Mouse (Mus musculus): Measurements from ENCODE around the gene Fbrs.
"Not testable (repeated sequence)": the region's sequence is repeated elsewhere in the genome, so short reads cannot be mapped to it uniquely, and the experiment has no call there.

Gene Fbrs

DNA sequence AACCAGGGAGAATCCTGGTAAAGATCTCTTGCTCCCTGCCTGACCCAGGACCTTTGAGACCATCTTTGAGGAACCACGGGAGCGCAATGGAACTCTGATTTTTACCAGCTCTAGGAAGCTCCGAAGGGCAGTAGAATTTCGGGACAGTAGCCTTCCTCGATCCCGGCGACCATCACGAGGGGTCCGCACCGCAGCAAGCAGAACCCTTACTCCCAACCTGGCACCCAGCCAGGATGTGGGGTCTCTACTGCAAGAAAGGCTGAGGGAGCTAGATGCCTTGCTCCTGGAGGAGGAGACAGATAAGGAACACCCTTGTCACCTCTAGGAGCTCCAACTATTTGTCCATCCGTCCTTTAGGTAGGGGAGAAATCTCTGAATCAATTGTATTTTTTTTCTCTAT is 2.7 kb upstream of the Fbrs start:
- no peak for ATAC-seq (ENCODE audit: low TSS enrichment)

DNA sequence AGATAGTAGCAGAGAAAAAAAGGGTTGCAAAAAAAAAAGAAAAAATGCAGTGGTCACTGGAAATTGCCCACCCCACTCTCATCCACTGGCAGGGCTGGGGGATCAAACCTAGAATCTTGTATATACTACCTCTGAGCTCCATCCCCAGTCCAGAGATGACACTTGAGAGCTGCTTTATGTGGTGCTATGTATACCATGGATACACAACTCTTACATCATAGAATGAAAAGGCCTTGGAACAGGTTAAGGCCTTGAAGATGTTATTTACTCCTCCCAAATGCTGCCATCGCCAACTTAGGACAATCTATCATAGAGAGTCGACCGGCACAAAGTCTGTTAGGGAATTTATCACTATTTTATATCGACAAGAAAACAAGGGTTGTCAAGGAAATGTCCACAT is 2.1 kb upstream of the Fbrs start:
- ATAC-seq (ENCODE audit: low TSS enrichment): no peak

DNA sequence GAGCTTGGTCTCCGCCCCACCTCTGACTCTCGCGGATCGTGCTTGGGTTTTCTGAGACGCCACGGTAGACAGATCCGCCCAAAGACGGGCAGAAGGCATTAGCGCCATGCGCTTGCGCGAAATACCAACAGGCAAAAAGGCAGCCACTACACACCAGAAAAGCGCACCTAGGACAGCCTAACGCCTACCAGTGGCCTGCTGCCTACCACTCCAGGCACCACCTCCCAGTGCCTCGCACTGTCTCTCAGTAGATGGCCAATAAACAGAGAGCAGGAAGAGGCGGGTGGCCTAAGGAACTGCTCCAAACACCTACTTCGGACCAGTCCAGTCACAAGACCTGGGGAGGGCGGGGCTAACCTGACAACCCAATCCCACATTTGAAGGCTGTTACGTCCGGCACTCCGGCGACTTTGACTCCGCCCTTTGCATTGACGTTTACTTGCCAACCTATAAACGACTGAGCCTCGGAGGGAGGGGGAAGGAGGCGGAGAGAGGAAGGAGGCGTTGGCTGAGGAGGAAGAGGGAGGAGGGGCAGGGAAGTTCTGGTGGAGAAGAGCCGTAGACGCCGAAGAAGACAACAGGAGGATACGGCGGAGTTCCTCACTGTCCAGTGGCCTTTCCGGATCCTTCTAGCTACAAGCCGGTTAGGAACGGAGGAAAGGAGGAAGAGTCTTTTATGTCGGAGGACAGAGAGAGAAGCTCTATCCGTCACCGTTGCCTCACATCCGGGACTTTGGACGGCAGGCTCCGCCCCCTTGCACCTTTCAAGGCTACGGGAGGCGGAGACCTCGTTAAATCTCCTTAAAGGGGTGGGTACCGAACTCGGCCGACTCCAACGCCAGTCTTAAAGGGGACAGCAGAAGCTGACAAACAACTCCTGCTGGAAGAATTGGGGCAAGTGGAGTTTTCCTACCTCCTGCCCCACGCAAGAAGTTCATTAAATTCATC is 1.0 kb upstream of the Fbrs start:
- ATAC-seq (ENCODE audit: low TSS enrichment): peak; percentile 76

DNA sequence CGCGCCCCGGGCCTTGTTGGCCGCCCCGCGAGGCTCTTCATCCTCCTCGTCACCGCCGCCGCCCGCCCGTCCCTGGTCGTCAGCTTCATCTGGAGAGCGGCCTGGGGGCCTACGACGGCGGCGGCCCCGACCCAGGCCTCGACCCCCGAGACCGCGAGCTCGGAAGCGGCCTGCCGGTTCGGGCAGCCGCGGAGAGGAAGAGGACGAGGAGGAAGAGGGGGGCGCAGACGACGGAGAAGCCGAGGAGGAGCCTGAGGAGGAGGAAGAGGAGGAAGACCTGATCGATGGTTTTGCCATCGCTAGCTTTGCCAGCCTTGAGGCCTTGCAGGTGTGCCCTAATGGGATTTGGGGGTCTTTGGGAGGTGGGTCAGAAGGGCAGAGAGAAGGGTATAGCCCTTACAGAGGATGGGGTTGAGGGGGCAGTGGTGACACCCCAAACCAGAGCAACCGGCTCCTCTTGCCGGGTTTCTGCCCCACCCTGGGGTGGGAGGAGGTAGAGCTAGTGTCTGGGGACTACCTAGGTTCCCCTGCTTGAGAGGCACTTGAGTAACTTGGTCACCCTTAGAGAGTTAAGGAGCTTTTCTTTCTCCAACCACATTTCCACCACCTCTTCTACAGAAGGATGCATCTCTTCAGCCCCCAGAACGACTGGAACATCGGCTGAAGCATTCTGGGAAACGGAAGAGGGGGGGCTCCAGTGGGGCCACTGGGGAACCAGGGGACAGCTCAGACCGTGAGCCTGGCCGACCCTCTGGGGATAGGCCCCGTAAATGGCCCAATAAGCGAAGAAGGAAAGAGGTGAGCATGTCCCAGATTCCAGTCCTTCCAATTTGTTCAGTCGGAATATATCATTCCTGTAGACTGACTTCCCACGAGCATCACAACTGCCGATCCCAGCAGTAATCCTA is 573 bp downstream of the Fbrs start:
- ATAC-seq (ENCODE audit: low TSS enrichment): no peak

DNA sequence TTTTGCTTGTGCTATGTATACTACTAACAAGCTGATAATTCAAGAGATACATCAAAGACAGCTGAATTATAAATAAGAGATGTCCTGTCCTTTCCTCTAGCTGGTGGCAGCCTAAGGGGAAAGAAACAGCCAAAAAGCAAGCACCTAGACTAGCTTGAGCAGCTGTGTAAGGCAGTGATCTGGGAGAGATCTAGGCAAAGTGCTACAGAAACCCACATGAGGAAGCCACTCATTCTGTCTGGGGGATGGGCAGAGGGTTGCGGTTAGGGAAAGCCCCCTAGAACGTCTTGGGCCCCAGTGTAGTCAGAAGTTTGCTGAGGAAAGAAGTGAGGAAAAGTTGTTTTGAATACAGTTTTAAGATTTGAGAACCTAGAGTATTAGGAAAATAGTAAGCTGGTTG is 1.3 kb downstream of the Fbrs start:
- ATAC-seq (ENCODE audit: low TSS enrichment): no peak

DNA sequence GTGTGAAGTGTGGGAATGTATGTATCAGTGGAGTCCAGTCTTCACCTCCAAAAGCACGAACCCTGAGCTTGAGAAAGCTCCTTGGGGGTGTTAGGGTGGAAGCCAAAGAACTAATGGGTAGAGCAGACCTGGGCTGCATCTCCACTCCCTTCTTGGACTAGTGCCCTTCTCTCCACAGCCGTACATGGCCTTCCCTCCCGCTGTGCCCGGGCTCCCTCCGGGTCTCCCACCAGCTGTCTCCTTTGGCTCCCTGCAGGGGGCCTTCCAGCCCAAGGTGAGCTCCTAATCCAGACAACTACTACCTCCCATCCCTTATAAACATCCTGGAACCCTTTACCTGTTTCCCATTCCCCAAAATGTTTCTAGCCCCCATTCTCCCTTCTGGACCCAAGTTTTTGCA is 6.4 kb downstream of the Fbrs start:
- ATAC-seq (ENCODE audit: low TSS enrichment): no peak

DNA sequence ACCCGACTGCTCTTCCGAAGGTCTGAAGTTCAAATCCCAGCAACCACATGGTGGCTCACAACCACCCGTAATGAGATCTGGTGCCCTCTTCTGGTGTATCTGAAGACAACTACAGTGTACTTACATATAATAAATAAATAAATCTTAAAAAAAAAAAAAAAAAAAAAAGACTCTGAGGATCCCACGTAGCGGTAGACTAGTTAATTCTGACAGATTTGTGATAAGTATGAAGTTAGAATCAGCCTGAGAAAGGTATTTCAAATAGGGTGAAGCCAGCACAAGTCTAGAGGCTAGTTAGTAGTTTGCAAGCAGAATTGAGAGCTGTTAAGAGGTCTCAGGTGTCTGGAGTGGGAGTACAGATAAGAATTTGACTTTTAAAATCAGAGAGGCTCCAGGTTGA is 9.4 kb downstream of the Fbrs start:
- not testable (repeated sequence) for ATAC-seq (ENCODE audit: low TSS enrichment)

DNA sequence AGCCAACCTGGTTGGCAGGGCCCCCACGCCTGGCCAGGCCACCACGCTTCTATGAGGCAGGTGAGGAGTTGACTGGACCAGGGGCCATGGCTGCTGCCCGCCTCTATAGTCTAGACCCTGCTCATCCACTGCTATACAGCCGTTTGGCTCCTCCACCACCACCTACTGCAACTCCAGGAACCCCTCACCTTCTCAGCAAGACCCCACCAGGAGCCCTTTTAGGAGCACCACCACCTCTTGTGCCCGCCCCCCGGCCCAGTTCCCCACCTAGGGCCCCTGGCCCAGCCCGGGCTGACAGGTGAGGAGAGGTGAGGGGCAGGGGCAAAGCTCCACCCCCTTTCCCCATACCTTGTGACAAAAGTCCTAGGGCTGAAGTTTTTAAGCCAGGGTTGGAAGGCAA is 11.0 kb downstream of the Fbrs start:
- ATAC-seq (ENCODE audit: low TSS enrichment): no peak

DNA sequence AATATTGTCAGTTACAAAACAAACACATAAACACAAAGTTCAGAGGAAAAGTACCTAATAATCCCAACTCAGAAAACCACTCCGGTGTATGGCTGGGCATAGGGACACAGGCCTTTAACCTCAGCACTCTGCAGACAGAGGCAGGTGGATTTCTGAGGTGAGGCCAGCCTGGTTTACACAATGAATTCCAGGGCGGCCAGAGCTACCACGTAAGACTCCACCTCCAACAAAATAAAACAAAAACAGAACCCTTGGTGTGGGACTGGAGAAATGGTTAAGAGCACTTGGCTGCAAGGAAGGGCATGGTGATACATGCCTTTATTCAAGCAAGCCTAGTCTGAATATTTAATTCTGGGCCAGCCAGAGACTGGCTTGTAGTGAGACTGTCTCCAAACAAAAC is 12.8 kb downstream of the Fbrs start:
- no peak for ATAC-seq (ENCODE audit: low TSS enrichment)

DNA sequence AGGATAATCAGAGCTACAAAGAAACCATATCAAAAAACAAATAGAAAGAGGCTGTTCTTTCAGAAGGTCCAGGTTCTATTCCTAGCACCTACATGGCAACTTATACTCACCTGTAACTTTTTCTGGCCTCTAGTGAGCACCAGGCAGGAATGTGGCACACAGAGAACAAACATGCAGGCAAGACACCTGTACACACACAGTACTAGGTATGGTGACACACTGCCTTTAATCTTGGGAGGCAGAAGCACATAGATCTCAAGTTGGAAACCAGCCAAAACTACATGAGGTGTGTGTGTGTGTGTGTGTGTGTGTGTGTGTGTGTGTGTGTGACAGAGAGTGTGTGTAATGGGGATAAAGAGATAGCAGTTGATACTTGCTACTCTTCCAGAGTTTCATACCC is 15.6 kb downstream of the Fbrs start:
- no peak for ATAC-seq (ENCODE audit: low TSS enrichment)

DNA sequence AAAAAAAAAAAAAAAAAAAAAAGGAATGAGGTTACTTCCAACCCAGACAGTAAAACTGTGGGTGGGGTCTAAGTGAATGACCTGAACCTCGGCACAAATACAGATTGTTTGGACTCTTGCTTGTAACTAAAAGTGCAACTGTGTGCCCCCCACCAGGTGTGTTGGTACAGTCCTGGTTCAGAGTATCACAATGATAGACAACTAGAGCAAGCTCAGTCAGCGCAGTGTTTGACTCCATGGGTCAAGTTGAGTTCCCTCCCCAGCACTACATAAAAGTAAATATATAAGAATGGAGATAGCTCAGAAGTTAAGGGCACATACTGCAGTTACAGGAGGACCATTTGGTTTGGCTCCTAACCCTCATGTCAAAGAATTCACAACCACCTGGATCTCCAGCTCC is 18.4 kb downstream of the Fbrs start:
- ATAC-seq (ENCODE audit: low TSS enrichment): no peak

DNA sequence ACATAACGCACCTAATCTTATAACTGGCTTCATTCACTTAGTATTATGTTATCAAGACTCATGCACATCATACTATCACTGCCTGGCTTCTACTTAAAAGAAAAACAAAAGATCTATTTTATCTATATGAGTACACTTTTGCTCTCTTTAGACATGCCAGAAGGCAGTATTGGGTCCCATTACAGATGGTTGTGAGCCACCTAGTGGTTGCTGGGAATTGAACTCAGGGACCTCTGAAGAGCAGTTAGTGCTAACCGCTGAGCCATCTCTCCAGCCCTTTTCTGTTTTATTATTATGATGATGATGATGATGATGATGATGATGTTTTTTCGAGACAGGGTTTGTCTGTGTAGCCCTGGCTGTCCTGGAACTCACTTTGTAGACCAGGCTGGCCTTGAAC is 19.4 kb downstream of the Fbrs start:
- no peak for ATAC-seq (ENCODE audit: low TSS enrichment)

DNA sequence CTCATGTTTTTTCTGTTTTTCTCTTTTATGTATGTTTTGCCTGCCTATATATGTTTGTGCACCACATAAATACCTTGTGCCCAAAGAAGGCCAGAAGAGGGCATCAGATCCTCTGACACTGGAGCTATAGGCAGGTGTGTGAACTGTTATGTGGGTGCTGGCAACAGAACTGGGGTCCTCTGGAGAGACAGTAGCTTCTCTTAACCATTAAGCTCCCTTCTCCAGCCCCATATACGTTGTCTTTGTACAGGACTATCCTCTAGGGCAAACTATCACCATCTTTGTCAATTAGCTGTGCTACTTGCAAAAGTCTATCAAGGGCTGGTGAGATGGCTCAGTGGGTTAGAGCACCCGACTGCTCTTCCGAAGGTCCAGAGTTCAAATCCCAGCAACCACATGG is 29.3 kb downstream of the Fbrs start:
- no peak for ATAC-seq (ENCODE audit: low TSS enrichment)

DNA sequence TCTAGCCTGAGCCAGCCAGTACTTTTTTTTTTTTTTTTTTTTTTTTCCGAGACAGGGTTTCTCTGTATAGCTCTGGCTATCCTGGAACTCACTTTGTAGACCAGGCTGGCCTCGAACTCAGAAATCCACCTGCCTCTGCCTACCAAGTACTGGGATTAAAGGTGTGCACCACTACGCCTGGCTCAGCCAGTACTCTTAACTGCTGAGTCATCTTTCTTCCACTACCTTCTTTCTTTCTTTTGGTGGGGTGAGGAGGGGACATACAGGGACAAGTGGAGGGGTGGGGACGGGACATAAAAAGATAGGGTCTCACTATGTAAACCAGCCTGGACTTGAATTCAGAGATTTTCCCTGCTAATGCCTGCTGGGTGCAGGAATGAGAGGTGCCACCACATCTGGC is 30.8 kb downstream of the Fbrs start:
- ATAC-seq (ENCODE audit: low TSS enrichment): not testable (repeated sequence)

DNA sequence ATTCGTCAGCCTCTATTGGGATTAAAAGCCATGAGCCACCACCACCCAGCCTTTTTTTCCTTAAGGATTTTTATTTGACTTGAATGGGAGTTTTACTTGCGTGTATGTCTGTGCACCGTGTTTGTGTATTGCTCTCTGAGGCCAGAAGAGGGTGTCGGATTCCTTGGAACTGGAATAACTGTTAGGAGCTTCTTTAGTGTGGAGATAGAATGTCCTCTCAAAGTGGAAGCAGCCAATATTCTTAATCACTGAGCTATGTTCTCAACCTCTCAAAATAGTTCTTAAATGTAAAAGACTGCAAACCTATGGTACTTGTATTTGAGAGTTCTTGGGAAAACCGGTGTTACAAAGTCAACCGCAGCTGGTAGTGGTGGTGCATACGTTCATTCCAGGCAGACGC is 32.2 kb downstream of the Fbrs start:
- no peak for ATAC-seq (ENCODE audit: low TSS enrichment)

DNA sequence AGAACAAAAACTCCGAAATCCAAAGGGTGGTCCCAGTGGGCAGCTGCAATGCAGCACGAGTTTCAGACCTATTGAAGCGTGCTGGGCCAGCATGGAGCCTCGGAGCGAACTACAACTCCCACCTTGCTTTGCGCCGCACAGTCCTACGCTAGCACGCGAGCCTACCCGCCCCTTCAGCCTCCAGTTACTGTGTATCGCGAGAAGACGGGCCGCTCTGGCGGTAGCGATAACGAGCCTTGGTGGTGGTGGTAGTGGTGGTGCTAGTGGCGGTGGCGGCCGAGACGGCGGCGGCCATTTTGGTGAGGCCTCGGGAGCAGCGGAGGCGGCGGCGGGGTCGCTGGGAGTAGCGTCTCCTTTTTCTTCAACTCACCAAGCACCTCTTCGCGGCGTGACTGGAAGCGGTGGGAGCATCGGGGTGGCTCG is 32.8 kb downstream of the Fbrs start, which contains the start of gene Srcap:
Gene Srcap (plus strand): TSS at position 176 of the 423 bp plus-strand sequence.
- ATAC-seq (ENCODE audit: low TSS enrichment): peak; percentile 99

DNA sequence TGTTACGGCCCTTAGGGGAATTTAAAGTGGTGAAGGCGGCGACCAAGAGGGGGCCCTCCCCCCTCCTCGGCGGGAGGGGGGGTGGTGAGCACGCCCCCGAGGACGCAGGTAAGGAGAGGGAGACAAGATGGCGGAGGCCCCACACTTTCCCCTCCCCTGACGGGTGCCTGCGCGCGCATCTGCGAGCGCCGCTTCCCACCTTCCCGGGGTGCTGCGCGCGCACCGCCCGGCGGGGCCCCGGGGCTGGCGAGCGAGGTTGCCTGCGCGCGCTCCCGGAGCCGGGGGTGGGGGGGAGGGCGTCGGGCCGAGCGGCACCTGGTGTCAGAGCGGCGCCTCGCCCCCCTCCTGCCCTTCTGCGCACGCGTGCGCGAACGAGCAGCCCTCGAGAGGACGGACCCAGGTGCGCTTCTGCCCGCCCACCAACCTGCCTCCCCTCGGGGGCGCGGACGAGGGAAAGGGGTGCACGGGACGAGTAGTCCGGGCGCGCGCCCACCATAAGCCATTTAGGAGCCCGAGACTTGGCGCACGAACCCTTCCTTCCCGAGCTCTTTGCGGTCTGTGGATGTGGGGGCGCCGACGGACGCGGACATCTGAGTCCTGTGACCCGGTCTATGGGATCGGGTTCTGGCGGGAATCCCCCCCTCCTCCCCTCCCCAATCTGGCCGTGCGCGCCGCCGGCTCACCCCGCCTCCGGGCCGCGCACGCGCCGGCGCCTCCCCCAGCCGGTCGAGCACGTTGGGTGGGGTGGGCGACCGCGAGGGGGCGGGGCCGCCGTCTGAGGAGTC is 33.4 kb downstream of the Fbrs start:
- ATAC-seq (ENCODE audit: low TSS enrichment): peak; percentile 67

DNA sequence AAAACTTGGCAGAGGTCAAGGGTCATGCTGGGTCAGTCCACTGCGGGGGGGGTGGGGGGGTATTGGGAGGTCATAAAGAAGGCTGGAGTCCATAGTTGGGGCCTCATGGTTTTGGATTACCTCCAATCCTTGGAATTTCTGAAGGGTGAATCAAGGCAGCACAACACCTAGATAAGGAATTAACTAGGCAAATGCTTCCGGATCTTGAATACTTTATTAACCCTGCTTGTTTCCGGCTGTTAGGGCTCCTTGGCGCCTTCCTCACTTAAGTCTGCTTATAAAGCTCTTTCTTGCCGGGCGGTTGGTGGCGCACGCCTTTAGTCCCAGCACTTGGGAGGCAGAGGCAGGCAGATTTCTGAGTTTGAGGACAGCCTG is 34.0 kb downstream of the Fbrs start:
- no peak for ATAC-seq (ENCODE audit: low TSS enrichment)

DNA sequence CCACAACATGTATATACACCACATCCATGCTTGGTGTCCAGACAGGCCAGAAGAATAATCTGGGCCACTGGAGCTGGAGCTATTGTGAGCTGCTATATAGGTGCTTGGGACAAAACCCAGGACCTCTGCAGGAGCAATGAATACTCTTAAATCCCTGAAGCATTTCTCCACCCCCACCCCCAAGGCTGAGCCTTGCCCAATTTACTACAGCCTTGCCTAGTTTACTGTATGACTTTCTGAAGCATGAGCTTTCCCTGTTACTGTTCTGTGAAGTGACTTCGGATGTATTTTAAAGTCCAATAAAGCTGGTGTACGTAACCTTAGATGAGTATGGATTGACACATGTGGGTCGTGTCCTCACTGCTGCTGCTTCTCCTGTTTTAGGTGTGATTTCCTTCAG is 34.8 kb downstream of the Fbrs start:
- ATAC-seq (ENCODE audit: low TSS enrichment): no peak

DNA sequence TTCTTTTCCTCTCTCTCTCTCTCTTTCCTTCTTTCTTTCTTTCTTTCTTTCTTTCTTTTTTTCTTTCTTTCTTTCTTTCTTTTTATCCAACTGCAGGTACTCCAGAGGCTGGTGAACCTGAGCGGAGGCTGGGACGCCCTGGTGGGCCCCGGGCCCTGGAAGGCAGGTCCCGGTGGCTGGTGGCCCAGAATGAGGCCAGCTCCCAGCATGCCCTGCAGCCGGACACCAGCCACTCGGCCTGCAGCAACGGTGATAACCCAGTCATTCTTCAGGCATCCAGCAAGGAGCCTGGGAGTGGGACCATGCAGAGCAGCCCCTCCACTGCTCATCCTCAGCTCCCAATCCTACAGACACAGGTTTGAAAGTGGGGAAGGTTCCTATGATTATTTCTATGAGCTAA is 36.8 kb downstream of the Fbrs start:
- no peak for ATAC-seq (ENCODE audit: low TSS enrichment)

DNA sequence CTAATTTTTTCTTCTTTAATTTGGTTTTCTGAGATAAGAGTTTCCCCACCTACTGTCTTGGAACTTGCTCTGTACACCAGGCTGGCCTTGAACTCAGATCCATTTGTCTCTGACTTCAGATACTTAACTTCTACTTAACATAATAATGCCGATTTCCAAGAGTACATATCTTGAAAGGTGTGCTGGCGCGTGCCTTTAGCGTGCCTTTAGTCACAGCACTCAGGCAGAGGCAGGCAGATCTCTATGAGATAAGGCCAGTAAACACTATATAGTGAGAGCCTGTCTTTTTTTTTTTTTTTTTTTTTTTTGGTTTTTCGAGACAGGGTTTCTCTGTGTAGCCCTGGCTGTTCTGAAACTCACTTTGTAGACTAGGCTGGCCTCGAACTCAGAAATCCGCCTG is 37.3 kb downstream of the Fbrs start:
- ATAC-seq (ENCODE audit: low TSS enrichment): no peak

DNA sequence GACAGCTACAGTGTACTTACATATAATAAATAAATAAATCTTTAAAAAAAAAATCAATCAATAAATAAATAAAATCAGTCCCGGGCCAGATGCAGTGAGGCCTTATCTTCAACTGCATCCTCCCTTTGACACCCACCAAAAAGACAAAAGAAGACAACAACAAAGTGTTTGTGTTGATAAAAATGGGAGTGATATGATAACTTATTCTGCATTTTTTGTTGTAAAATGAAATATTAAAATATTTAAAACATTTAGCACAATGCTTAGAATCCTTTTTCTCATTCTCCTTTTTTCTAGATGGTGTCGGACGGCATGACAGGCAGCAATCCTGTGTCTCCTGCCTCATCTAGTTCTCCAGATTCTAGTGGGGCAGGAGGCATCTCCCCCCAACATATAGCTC is 40.3 kb downstream of the Fbrs start, which contains the start of gene Gm42715:
Gene Gm42715 (plus strand): TSS at position 301 of the 400 bp plus-strand sequence.
- ATAC-seq (ENCODE audit: low TSS enrichment): no peak
